Mouse (Mus musculus): Measurements from ENCODE around the gene Slc39a11. TPM values are rescaled to one million over a fixed set of nuclear protein-coding genes. Genes with fewer than 3 reads are reported as not detected.
A peak's percentile ranks its signal among the peaks of the same experiment; 100 is the strongest.
"Not testable (repeated sequence)": the region's sequence is repeated elsewhere in the genome, so short reads cannot be mapped to it uniquely, and the experiment has no call there.

Slc39a11 gene
- total RNA-seq, 2 experiments from 2014 or later: 17.7 to 19.1 TPM

GRCm38 (mm10) chr11:113611112-113611646 is 38.7 kb downstream of the Slc39a11 start:
- ATAC-seq (replicated peaks; ENCODE audit: low FRiP score, low TSS enrichment, poor library complexity, severe bottlenecking): no peak

GRCm38 (mm10) chr11:113610266-113610665 is 39.6 kb downstream of the Slc39a11 start:
- ATAC-seq (replicated peaks; ENCODE audit: low FRiP score, low TSS enrichment, poor library complexity, severe bottlenecking): no peak

- ATAC-seq (replicated peaks; ENCODE audit: low FRiP score, low TSS enrichment, poor library complexity, severe bottlenecking): no peak
Observed at GRCm38 (mm10) chr11:113609581-113609980, 40.3 kb downstream of the Slc39a11 start.

- ATAC-seq (replicated peaks; ENCODE audit: low FRiP score, low TSS enrichment, poor library complexity, severe bottlenecking): no peak
Observed at GRCm38 (mm10) chr11:113607556-113607955, 42.3 kb downstream of the Slc39a11 start.

- no peak for ATAC-seq (replicated peaks; ENCODE audit: low FRiP score, low TSS enrichment, poor library complexity, severe bottlenecking)
Observed at GRCm38 (mm10) chr11:113601616-113602343, 48.1 kb downstream of the Slc39a11 start.

- no peak for ATAC-seq (replicated peaks; ENCODE audit: low FRiP score, low TSS enrichment, poor library complexity, severe bottlenecking)
Observed at GRCm38 (mm10) chr11:113600526-113601245, 49.2 kb downstream of the Slc39a11 start.

- no peak for ATAC-seq (replicated peaks; ENCODE audit: low FRiP score, low TSS enrichment, poor library complexity, severe bottlenecking)
Observed at GRCm38 (mm10) chr11:113597632-113598031, 52.2 kb downstream of the Slc39a11 start.

GRCm38 (mm10) chr11:113595144-113595543 is 54.7 kb downstream of the Slc39a11 start:
- no peak for ATAC-seq (replicated peaks; ENCODE audit: low FRiP score, low TSS enrichment, poor library complexity, severe bottlenecking)

GRCm38 (mm10) chr11:113588936-113589335 is 60.9 kb downstream of the Slc39a11 start:
- no peak for ATAC-seq (replicated peaks; ENCODE audit: low FRiP score, low TSS enrichment, poor library complexity, severe bottlenecking)

- ATAC-seq (replicated peaks; ENCODE audit: low FRiP score, low TSS enrichment, poor library complexity, severe bottlenecking): no peak
Observed at GRCm38 (mm10) chr11:113586423-113586822, 63.5 kb downstream of the Slc39a11 start.

- ATAC-seq (replicated peaks; ENCODE audit: low FRiP score, low TSS enrichment, poor library complexity, severe bottlenecking): no peak
Observed at GRCm38 (mm10) chr11:113583879-113584661, 65.8 kb downstream of the Slc39a11 start.

GRCm38 (mm10) chr11:113577221-113577620 is 72.7 kb downstream of the Slc39a11 start:
- ATAC-seq (replicated peaks; ENCODE audit: low FRiP score, low TSS enrichment, poor library complexity, severe bottlenecking): 0 out of 2 replicates have a peak, but pooled peaks have one; percentile 4

GRCm38 (mm10) chr11:113572641-113573040 is 77.2 kb downstream of the Slc39a11 start:
- no peak for ATAC-seq (replicated peaks; ENCODE audit: low FRiP score, low TSS enrichment, poor library complexity, severe bottlenecking)

GRCm38 (mm10) chr11:113571616-113572015 is 78.3 kb downstream of the Slc39a11 start:
- ATAC-seq (replicated peaks; ENCODE audit: low FRiP score, low TSS enrichment, poor library complexity, severe bottlenecking): no peak

GRCm38 (mm10) chr11:113568999-113569398 is 80.9 kb downstream of the Slc39a11 start:
- no peak for ATAC-seq (replicated peaks; ENCODE audit: low FRiP score, low TSS enrichment, poor library complexity, severe bottlenecking)

- not testable (repeated sequence) for ATAC-seq (replicated peaks; ENCODE audit: low FRiP score, low TSS enrichment, poor library complexity, severe bottlenecking)
Observed at GRCm38 (mm10) chr11:113567926-113568325, 82.0 kb downstream of the Slc39a11 start.

GRCm38 (mm10) chr11:113565006-113565995 is 84.6 kb downstream of the Slc39a11 start:
- peak; percentile 99 for ATAC-seq (replicated peaks; ENCODE audit: low FRiP score, low TSS enrichment, poor library complexity, severe bottlenecking)

GRCm38 (mm10) chr11:113562326-113562725 is 87.6 kb downstream of the Slc39a11 start:
- ATAC-seq (replicated peaks; ENCODE audit: low FRiP score, low TSS enrichment, poor library complexity, severe bottlenecking): no peak

GRCm38 (mm10) chr11:113560150-113560549 is 89.7 kb downstream of the Slc39a11 start:
- no peak for ATAC-seq (replicated peaks; ENCODE audit: low FRiP score, low TSS enrichment, poor library complexity, severe bottlenecking)

Data from megakaryocyte-erythroid progenitor cell, adult 5-6 weeks (primary cell).